Mouse (Mus musculus): ENCODE results near the gene Dpm2. TPM values are rescaled to one million over a fixed set of nuclear protein-coding genes. Genes with fewer than 3 reads are reported as not detected.

Gene Dpm2
- polyA plus RNA-seq, 1 experiment from 2014 or later: 107 TPM

DNA sequence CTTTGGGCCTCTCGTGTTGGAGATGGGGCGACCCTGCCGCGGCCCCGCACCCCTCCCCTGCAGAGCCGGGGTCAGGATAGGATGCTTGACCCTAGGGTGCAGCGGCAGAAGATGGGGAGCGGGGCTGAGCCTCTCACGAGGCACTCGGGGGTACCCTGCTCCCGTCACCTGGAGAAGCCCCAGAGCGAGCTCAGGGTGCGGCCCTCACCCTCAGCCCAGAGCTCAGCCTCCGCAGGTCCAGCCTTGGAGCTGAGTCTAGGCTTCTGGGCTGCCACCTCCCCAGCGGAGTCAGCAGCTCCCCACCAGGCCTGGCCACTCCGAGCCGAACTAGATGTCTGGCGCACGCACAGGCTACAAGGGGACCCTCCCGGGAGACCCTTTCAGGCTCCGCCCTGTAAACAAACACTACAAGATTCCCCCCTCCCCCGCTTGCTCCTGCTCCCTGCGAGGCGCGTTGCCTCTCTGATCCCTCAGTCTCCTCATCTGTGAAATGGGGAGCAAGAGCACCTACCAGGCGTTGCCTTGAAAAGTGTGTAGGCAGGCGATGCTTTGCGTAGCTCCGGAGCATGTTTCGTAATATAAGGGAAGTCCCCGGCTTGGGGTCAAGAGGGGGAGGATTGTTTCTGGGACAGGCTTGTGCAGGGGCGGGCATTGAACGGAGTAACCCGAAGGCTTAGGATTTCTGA, 36.7 kb downstream of the Dpm2 start:
- Histone ChIP-seq H3K27ac (replicated peaks; ENCODE audit: low read depth, low read length) (peak overlapping the region; percentile 72), H3K4me1 (ENCODE audit: control insufficient read depth, insufficient read depth, low read length) (peaks cover 21% of the 10 kb centered on the region), H3K4me2 (ENCODE audit: low read depth, low read length) (peak overlapping the region; percentile 86), H3K4me3 (ENCODE audit: low read depth, low read length) (peak overlapping the region; percentile 57), H3K27me3 (replicated peaks; ENCODE audit: control insufficient read depth, insufficient read depth, low read length) (0 out of 2 replicates have a peak, but pooled peaks cover 3% of the 10 kb centered on the region), H3K36me3 (ENCODE audit: control insufficient read depth, insufficient read depth, low read length) (peaks cover 5% of the 10 kb centered on the region; the same call in 1 of the 2 replicates), H3K9ac (ENCODE audit: low read depth, low read length) (peak overlapping the region; percentile 73), H3K9me3 (ENCODE audit: control insufficient read depth, low read length) (no peaks in the 10 kb centered on the region)
- ATAC-seq (ENCODE audit: low read depth): peak; percentile 17; the same call in 1 of the 2 replicates
- 7% methylated on average over 13 of the region's 34 CpGs for WGBS
- DNase-seq (ENCODE audit: low spot score): peak; percentile 84

DNA sequence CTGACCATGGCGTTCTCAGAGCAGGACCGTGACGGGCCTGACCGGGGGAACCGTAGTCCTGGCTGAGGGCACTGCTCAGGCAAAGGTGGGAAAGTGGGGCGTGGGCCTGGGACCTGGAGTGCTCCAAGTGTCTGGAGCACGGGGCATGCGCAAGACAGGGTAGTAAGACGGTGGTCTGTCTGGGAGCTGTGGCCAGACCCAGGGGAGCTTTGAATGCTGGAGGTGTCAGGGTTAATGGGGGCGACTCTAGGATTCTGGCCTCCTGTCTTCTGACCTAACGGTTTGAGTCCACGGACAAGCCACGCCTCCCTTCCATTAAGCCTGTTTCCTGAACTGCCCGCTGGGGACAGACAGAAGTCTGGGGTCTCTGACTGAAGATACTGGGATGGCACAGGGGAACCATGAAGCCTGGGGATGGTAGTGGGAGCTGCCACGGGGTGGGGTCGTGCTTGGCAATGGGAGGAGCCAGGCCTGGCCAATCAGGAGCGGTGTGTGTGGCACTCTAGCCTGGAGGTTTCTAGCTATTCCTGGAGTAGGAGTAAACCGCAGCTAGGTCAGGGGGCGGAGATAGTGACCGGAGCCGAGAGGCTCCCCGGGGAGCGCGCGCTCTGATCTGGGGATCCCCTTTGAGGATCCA, 37.6 kb downstream of the Dpm2 start:
- WGBS: 5% methylated on average over 25 of the region's 25 CpGs
- Histone ChIP-seq H3K4me2 (ENCODE audit: low read depth, low read length) (peak overlapping the region; percentile 86), H3K9ac (ENCODE audit: low read depth, low read length) (peak overlapping the region; percentile 73), H3K27ac (replicated peaks; ENCODE audit: low read depth, low read length) (peak overlapping the region; percentile 72), H3K9me3 (ENCODE audit: control insufficient read depth, low read length) (no peaks in the 10 kb centered on the region), H3K4me1 (ENCODE audit: control insufficient read depth, insufficient read depth, low read length) (peaks cover 21% of the 10 kb centered on the region), H3K4me3 (ENCODE audit: low read depth, low read length) (peak overlapping the region; percentile 57), H3K27me3 (replicated peaks; ENCODE audit: control insufficient read depth, insufficient read depth, low read length) (0 out of 2 replicates have a peak, but pooled peaks cover 3% of the 10 kb centered on the region), H3K36me3 (ENCODE audit: control insufficient read depth, insufficient read depth, low read length) (peaks cover 12% of the 10 kb centered on the region)
- peak; percentile 87 for DNase-seq (ENCODE audit: low spot score)
- ATAC-seq (ENCODE audit: low read depth): peak; percentile 58

DNA sequence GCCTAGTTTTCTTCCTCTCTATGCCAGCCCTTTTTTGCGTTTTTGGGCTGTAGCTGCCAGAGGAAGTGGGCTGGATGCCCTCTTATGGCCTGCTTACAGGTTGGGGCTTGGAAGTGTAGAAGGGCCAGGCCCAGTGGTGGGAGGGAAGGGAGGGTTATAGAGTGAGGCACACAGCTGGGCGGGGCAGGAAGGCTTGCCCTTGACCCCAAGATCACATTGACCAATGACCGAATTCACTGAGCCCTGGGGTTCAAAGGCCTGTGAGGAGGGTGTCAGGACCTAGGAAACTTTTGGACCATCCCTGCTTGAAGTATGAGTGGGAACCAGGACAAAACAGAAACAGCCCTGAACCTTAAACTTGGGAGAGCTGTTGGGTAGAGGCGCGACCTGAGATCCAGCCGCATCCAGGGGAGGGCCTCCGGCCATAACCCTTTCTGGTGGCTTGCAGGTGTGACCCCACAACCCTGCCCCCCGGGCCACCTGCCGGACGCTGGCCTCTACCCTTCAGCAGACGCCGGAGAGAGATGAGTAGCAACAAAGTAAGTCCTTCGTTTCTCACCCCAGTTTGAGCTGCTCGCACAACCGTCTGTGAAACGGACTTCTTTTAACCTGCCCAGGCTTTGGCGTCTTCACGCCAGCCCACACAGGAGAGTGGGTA, 38.2 kb downstream of the Dpm2 start:
- Histone ChIP-seq H3K36me3 (ENCODE audit: control insufficient read depth, insufficient read depth, low read length) (peaks cover 12% of the 10 kb centered on the region), H3K4me2 (ENCODE audit: low read depth, low read length) (peak overlapping the region; percentile 86), H3K9me3 (ENCODE audit: control insufficient read depth, low read length) (no peaks in the 10 kb centered on the region), H3K4me3 (ENCODE audit: low read depth, low read length) (peak overlapping the region; percentile 57), H3K4me1 (ENCODE audit: control insufficient read depth, insufficient read depth, low read length) (peaks cover 21% of the 10 kb centered on the region), H3K9ac (ENCODE audit: low read depth, low read length) (peak overlapping the region; percentile 53; the same call in 1 of the 2 replicates), H3K27me3 (replicated peaks; ENCODE audit: control insufficient read depth, insufficient read depth, low read length) (0 out of 2 replicates have a peak, but pooled peaks cover 3% of the 10 kb centered on the region), H3K27ac (replicated peaks; ENCODE audit: low read depth, low read length) (peak overlapping the region; percentile 72)
- WGBS: 52% methylated on average over 18 of the region's 18 CpGs
- DNase-seq (ENCODE audit: low spot score) (no peak), ATAC-seq (ENCODE audit: low read depth) (peak; percentile 6; the same call in 1 of the 2 replicates)

DNA sequence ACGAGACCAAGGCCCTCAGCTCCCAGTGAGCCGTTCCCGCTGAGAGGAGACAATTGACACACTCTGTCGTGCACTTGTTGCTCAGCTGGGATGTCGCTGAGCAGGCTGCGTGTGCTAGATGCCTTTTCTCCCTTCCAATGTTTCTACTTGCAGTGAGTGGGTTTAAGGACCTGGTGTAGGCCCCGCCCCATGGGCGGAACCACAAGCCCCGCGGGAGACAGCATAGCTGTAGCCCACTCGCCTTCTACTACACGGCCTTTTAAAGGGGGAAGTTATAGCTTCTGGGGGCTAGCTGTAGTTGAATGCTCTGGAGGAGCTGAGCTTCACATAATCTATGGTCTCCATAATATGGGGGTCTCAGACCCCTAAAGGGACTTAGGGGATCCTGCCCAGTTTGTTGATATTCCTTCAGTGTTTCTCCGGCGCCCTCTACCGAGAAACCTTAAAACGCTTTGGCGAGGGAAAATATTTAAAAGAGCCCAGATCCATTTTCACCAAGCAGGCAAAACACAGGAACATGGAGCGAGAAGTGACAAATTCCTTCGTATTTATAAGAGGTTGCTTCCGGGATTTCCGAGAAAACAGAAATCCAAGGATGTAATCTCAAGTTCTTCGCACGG, 40.1 kb downstream of the Dpm2 start:
- no peak overlapping the region for H3K27ac ChIP-seq (replicated peaks; ENCODE audit: low read depth, low read length)
- no peak overlapping the region for H3K9ac ChIP-seq (ENCODE audit: low read depth, low read length)
- peaks cover 24% of the 10 kb centered on the region for H3K36me3 ChIP-seq (ENCODE audit: control insufficient read depth, insufficient read depth, low read length)
- no peaks in the 10 kb centered on the region for H3K9me3 ChIP-seq (ENCODE audit: control insufficient read depth, low read length)
- ATAC-seq (ENCODE audit: low read depth) (no peak), DNase-seq (ENCODE audit: low spot score) (peak; percentile 70)
- peak overlapping the region; percentile 32 for H3K4me3 ChIP-seq (ENCODE audit: low read depth, low read length)
- H3K4me1 ChIP-seq (ENCODE audit: control insufficient read depth, insufficient read depth, low read length): peaks cover 21% of the 10 kb centered on the region
- H3K4me2 ChIP-seq (ENCODE audit: low read depth, low read length): peak overlapping the region; percentile 46
- H3K27me3 ChIP-seq (replicated peaks; ENCODE audit: control insufficient read depth, insufficient read depth, low read length): 0 out of 2 replicates have a peak, but pooled peaks cover 3% of the 10 kb centered on the region
- 17% methylated on average over 23 of the region's 23 CpGs for WGBS

- Histone ChIP-seq H3K9me3 (ENCODE audit: control insufficient read depth, low read length) (no peaks in the 10 kb centered on the region), H3K36me3 (ENCODE audit: control insufficient read depth, insufficient read depth, low read length) (peaks cover 40% of the 10 kb centered on the region), H3K9ac (ENCODE audit: low read depth, low read length) (no peak overlapping the region), H3K4me2 (ENCODE audit: low read depth, low read length) (no peak overlapping the region), H3K4me1 (ENCODE audit: control insufficient read depth, insufficient read depth, low read length) (peaks cover 21% of the 10 kb centered on the region), H3K4me3 (ENCODE audit: low read depth, low read length) (no peak overlapping the region), H3K27me3 (replicated peaks; ENCODE audit: control insufficient read depth, insufficient read depth, low read length) (0 out of 2 replicates have a peak, but pooled peaks cover 3% of the 10 kb centered on the region), H3K27ac (replicated peaks; ENCODE audit: low read depth, low read length) (no peak overlapping the region)
- DNase-seq (ENCODE audit: low spot score): no peak
- WGBS: 71% methylated on average over 26 of the region's 26 CpGs
- ATAC-seq (ENCODE audit: low read depth): no peak
These were observed 41.6 kb downstream of the Dpm2 start for GRCm38 (mm10) chr2:32612274-32612673.

GRCm38 (mm10) chr2:32617109-32617508, 46.5 kb downstream of the Dpm2 start:
- H3K4me2 ChIP-seq (ENCODE audit: low read depth, low read length): no peak overlapping the region
- peaks cover 19% of the 10 kb centered on the region for H3K4me1 ChIP-seq (ENCODE audit: control insufficient read depth, insufficient read depth, low read length)
- no peaks in the 10 kb centered on the region for H3K9me3 ChIP-seq (ENCODE audit: control insufficient read depth, low read length)
- H3K4me3 ChIP-seq (ENCODE audit: low read depth, low read length): no peak overlapping the region
- no peak overlapping the region for H3K9ac ChIP-seq (ENCODE audit: low read depth, low read length)
- WGBS: 97% methylated on average over 1 of the region's 1 CpGs
- H3K27ac ChIP-seq (replicated peaks; ENCODE audit: low read depth, low read length): no peak overlapping the region
- ATAC-seq (ENCODE audit: low read depth): no peak
- DNase-seq (ENCODE audit: low spot score): no peak
- no peaks in the 10 kb centered on the region for H3K27me3 ChIP-seq (replicated peaks; ENCODE audit: control insufficient read depth, insufficient read depth, low read length)
- peaks cover 57% of the 10 kb centered on the region for H3K36me3 ChIP-seq (ENCODE audit: control insufficient read depth, insufficient read depth, low read length)

DNA sequence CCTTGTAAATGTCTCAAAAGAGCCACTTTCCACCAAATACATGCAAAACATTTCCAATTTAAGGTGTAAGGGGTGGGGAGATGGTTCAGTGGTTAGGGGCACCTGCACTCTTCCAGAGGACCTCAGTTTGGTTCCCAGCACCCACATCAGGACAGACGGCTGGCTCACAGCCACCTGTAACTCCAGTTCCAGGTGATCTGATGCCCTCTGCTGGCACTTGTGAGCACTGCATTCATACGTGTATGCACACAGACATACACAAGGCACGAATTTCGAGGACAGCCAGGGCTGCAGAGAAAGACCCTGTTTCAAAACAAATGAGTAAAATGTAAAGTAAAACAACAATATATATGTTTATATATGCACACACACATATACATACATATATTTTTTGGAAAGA, 46.9 kb downstream of the Dpm2 start:
- no peak for DNase-seq (ENCODE audit: low spot score)
- no peak overlapping the region for H3K4me3 ChIP-seq (ENCODE audit: low read depth, low read length)
- no peak for ATAC-seq (ENCODE audit: low read depth)
- H3K9me3 ChIP-seq (ENCODE audit: control insufficient read depth, low read length): no peaks in the 10 kb centered on the region
- WGBS: 90% methylated on average over 4 of the region's 4 CpGs
- peaks cover 52% of the 10 kb centered on the region for H3K36me3 ChIP-seq (ENCODE audit: control insufficient read depth, insufficient read depth, low read length)
- peaks cover 19% of the 10 kb centered on the region for H3K4me1 ChIP-seq (ENCODE audit: control insufficient read depth, insufficient read depth, low read length)
- H3K27me3 ChIP-seq (replicated peaks; ENCODE audit: control insufficient read depth, insufficient read depth, low read length): no peaks in the 10 kb centered on the region
- H3K27ac ChIP-seq (replicated peaks; ENCODE audit: low read depth, low read length): no peak overlapping the region
- H3K4me2 ChIP-seq (ENCODE audit: low read depth, low read length): no peak overlapping the region
- no peak overlapping the region for H3K9ac ChIP-seq (ENCODE audit: low read depth, low read length)

DNA sequence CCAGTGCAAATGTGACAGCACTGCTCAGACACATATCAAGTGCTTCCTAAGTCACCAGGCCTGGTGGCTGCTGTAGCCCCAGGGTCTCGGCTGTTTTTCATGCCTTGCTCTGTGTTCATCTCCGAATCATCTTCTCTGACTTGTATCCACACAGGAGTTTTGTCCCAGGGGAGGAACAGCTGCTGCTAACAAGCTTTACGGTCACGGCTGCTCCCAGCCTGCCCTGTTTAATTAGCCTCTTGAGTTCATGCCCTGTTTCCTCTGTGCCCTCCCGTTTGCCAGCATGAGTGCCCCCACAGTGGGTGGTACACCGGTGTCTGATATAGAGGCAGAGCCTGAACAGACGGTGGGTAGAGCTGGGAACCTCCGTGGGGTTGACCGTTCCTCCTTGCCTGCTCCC, 47.4 kb downstream of the Dpm2 start:
- H3K9ac ChIP-seq (ENCODE audit: low read depth, low read length): 0 out of 2 replicates have a peak overlapping the region, but pooled peaks have one; percentile 14
- H3K4me1 ChIP-seq (ENCODE audit: control insufficient read depth, insufficient read depth, low read length): peaks cover 19% of the 10 kb centered on the region
- H3K27me3 ChIP-seq (replicated peaks; ENCODE audit: control insufficient read depth, insufficient read depth, low read length): no peaks in the 10 kb centered on the region
- no peak overlapping the region for H3K4me2 ChIP-seq (ENCODE audit: low read depth, low read length)
- no peaks in the 10 kb centered on the region for H3K9me3 ChIP-seq (ENCODE audit: control insufficient read depth, low read length)
- ATAC-seq (ENCODE audit: low read depth) (peak; percentile 13; the same call in 1 of the 2 replicates), DNase-seq (ENCODE audit: low spot score) (peak; percentile 69)
- peaks cover 48% of the 10 kb centered on the region for H3K36me3 ChIP-seq (ENCODE audit: control insufficient read depth, insufficient read depth, low read length)
- no peak overlapping the region for H3K27ac ChIP-seq (replicated peaks; ENCODE audit: low read depth, low read length)
- no peak overlapping the region for H3K4me3 ChIP-seq (ENCODE audit: low read depth, low read length)
- WGBS: 62% methylated on average over 9 of the region's 9 CpGs
